Mouse (Mus musculus) neutrophil, adult 5-6 weeks (primary cell): ENCODE results near the gene Dolk. TPM values are rescaled to one million over a fixed set of nuclear protein-coding genes. Genes with fewer than 3 reads are reported as not detected.

Experiments
- ATAC-seq: fragments of 151-379, 151-347 bp; 2 replicates; pipeline ENCODE4 v1.8.0; 2017; ENCODE audit warnings: mild to moderate bottlenecking, moderate TSS enrichment; ENCODE audit not compliant: insufficient number of reproducible peaks, poor library complexity, low FRiP score, severe bottlenecking; ENCODE audit errors: extremely low read depth
- total RNA-seq: library from RNA; stranded (forward); fragments of 200-1000 nt; gene quantifications from 2 replicates; pipeline ENCODE4 v1.2.3, GENCODE M21; 2017

Dolk gene
- total RNA-seq, 1 experiment from 2014 or later, result 9.0 TPM

DNA sequence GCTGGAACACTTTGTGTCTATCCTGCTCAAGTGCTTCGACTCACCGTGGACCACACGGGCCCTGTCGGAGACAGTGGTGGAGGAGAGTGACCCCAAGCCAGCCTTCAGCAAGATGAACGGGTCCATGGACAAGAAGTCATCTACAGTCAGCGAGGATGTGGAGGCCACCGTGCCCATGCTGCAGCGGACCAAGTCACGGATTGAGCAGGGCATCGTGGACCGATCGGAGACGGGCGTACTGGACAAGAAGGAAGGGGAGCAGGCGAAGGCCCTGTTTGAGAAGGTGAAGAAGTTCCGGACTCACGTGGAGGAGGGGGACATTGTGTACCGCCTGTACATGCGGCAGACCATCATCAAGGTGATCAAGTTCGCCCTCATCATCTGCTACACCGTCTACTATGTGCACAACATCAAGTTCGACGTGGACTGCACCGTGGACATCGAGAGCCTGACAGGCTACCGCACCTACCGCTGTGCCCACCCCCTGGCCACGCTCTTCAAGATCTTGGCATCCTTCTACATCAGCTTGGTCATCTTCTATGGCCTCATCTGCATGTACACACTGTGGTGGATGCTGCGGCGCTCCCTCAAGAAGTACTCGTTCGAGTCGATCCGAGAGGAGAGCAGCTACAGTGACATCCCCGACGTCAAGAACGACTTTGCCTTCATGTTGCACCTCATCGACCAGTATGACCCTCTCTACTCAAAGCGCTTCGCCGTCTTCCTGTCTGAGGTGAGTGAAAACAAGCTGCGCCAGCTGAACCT, 30.3 kb downstream of the Dolk start:
- ATAC-seq, result no peak

DNA sequence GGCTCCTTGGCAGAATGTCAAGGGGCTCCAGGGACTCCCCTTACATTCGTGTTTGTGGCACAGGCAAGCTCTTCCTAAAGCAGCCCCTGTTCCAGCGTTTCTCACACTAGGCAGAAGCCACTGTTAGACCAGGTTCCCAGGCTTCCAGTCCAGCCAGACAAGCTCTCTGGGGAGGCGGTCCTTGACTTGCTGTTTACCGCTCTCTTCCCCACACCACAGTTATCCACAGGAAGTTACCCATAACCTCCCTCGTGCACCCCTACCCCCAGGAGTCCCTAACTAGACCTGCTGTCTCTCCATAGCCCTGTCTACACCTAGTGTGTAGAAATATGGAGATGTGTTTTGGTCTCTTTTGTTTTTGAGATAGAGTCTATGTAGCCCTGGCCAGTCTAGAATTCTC, 32.3 kb downstream of the Dolk start:
- ATAC-seq, result no peak

GRCm38 (mm10) chr2:30252521-30252920, 33.6 kb downstream of the Dolk start:
- no peak for ATAC-seq

DNA sequence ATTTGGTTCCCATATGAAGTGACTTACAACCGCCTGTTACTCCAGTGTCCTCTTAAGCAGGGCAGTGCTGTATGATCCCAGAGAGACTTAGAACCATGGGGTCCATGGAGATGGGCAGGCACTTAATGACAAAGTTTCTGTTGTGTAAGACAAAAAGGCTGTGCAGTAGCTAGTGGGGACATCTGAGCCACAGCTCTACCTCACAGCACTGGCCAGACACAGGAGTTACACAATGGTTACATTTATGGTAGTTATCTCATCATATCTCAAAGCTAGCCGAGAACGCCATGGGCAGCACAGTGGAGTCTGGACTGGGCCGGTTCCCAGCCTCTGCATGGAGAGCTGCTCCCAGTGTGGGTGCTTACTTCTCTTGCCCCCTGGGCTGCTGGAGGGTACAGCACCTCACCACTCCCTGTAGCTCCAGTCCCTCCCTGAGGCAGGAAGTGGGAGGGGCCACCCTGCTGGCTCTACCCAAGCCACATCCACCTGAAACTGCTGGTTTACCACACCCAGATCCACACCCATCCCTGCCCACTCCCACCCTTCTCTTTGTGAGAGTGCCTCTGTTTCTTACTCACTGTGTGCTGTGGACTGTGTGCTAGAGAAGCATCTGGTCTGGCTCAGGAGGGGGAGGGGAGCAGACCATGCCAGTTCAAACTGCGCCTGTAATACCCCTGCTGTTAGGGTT, 34.6 kb downstream of the Dolk start:
- ATAC-seq, result peak; percentile 80

GRCm38 (mm10) chr2:30250166-30251128, 35.7 kb downstream of the Dolk start:
- no peak for ATAC-seq

- no peak for ATAC-seq
These were observed 37.0 kb downstream of the Dolk start for GRCm38 (mm10) chr2:30249182-30249581.

- no peak for ATAC-seq
These were observed 38.5 kb downstream of the Dolk start for GRCm38 (mm10) chr2:30247681-30248080.

GRCm38 (mm10) chr2:30247036-30247435, 39.1 kb downstream of the Dolk start:
- ATAC-seq, result no peak

GRCm38 (mm10) chr2:30244595-30245178, 41.4 kb downstream of the Dolk start:
- ATAC-seq, result no peak

DNA sequence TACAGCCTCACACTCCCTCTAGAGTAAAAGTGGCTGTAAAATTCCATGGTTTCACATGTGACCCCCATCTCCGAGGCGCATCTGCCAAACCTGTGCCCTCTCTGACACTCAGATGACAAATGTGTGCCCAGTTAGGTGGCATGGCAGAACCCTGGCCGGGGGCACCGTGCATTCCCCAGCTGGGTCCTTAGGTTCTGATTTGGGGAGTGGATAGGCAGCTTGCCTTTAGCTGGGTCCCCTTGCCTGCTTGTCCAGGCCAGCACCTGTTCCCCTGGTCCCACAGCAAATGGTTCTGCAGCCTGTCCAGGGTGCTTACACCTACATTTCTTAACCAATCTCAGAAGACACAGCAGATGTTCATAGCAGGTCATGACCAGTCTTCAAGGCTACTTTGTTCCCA, 42.7 kb downstream of the Dolk start:
- no peak for ATAC-seq

DNA sequence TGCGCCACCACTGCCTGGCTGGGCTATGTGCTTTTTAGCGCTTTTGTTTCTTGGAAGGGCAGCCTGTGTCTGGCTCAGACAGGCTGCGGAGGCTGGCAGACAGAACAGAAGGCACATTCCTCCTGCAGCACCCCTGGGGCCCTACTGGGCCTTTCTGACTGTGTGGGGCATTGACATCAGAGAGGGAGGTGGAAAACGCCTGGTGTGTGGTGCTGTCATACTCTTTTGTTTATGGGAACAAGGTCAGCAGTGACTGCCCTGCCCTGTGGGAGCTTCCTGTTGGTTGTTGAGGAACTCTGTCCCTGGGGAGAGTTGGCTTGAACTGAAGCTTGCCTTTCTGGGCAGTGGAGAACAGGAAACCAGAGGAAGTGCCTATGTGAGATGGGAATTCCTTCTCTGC, 43.6 kb downstream of the Dolk start:
- ATAC-seq, result no peak

- ATAC-seq, result no peak
These were observed 45.9 kb downstream of the Dolk start, which contains the start of gene Gm28035 for GRCm38 (mm10) chr2:30240267-30240666. Gene Gm28035, plus strand, starts transcription at chr2:30240567.

DNA sequence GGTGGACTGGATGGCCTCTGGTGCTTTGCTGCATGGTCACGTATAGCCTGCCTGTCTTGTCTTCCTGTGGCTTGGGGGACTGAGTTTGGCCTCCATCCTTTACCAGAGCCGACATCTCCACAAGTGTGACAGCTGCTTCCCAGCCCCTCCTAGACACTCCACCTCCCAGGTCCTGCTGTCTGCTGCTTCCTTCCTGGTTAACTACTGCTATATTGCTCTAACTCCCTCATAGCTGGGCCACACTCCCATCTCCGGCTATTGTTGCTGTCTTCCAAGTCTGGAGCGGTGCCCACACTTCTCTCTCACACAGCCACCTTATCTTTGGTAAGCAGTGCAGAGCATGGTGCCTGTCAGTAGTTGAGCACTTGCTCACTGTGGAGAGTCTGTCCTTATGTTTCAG, 46.4 kb downstream of the Dolk start:
- ATAC-seq, result no peak

DNA sequence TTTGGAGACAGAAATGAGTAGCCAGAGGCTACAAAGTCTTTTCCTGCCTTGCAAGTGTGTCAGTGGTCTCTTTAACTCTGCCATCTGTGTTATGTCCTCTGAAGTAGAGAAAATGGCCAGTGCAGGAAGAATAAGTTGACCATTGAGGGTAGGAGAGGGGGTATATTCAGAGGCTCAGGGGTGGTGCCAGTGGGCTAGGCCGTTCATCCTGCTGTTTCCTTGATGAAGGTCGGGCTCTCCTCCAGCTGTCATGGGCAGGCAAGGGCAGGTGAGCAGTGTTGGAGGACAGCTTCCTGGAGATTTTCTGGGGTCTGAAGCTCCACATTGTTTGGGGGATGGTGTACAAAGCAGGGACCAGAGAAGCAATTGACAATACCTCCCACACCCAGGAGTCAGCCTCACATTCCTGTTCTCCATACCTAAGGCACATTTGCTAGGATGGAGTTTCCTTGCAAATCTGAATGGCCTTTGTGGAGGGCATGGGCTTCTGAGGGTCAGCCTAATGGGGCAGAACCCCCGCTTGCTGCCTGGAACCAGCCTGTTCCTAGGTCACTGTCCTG, 47.1 kb downstream of the Dolk start:
- ATAC-seq, result no peak

DNA sequence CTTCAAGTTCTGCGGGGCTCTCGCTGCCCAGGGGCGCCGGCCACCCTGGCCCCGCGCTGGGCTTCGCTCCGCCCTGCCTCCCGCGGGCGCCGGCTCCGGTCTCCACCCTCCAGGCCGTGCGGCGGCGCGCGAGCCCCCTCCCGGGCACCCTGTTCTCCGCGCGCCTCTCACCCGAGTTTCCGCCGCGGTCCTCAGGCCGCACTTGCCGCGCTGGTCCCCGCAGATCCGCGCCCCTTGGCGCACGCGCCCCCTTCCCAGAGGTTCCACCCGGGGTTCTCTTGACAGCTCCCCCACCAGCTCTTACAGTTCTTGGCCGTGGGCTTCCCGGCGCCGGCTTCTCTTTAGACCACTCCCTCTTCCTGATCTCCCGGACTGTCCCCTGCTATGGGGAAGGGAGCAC, 48.3 kb downstream of the Dolk start:
- ATAC-seq, result no peak

DNA sequence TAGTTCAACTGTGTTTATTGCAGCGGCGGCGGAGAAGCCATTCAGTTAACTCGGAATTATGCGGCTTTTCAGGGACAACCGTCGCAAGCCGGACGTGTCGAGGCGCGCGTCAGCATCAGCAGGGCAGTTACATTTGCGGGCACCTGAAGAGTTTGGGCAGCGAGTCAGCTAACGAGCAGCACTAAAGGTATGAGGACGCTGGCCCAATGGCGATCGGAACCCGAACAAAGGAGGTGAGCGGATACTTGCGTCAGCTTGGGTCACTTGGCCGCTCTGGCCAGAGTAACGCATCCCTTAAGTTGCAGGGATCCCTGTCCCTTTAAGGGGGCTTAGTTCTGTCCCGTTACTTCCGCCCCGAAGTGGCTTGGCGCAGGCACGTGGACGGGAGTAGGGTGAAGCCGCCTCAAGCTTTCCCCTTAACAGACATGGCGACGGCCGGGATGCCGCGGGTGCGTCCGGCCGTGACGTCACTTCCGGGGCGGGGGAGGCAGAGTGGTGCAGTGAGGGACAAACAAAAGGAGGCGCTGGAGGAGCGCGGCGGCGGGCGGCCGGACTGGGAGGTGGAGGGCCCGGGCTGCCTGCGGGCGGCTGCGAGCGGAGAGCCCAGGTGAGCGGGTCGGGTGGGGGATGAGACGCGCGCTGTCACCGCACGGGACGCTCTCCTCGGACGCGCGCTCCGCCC, 48.8 kb downstream of the Dolk start, which contains the start of gene Lrrc8a:
Gene Lrrc8a (plus strand): TSS at position 517 of the 682 bp plus-strand sequence.
- peak; percentile 88 for ATAC-seq

- ATAC-seq, result no peak
These were observed 49.5 kb downstream of the Dolk start for GRCm38 (mm10) chr2:30236426-30237198.
